Mouse (Mus musculus) limb, embryonic 12.5 days (tissue): Measurements from ENCODE around the gene Cdkal1. TPM values are rescaled to one million over a fixed set of nuclear protein-coding genes. Genes with fewer than 3 reads are reported as not detected.

Experiments used
- polyA plus RNA-seq: library from polyadenylated mRNA; unstranded; fragments of >200 nt; fragmentation: Nextera tagmentation; extraction: Ambion mirVana; gene quantifications from 2 replicates; pipeline ENCODE4 v1.2.1, GENCODE M21; 2016

Cdkal1 gene
- polyA plus RNA-seq, 1 experiment from 2014 or later: 42.4 TPM

Other genes starting within 250 kb of the Cdkal1 start
- gene E2f3, start 130.4 kb upstream of the Cdkal1 start, polyA plus RNA-seq: 20.5 and 22.5 TPM in 2 replicates